Mouse (Mus musculus) limb, embryonic 12.5 days (tissue): ENCODE measurements around the gene Gm3173. TPM values are rescaled to one million over a fixed set of nuclear protein-coding genes. Genes with fewer than 3 reads are reported as not detected.
"Not testable (repeated sequence)": the region's sequence is repeated elsewhere in the genome, so short reads cannot be mapped to it uniquely, and the experiment has no call there.

Experiments
- ATAC-seq: fragments of 200-750 bp; cut with Nextera tagmentation; 2 replicates; pipeline ENCODE4 v1.8.0; 2017; ENCODE audit warnings: low read depth, moderate TSS enrichment; ENCODE audit not compliant: insufficient number of reproducible peaks, insufficient read depth, low FRiP score, low TSS enrichment
- H3K27ac ChIP-seq: fragments of 300-500 bp; sonication (generic); 2 replicates; pipeline ENCODE4 v1.5.1; 2016; ENCODE audit warnings: mild to moderate bottlenecking, moderate library complexity
- H3K27me3 ChIP-seq: fragments of 300-500 bp; sonication (generic); 2 replicates; pipeline ENCODE4 v1.6.1; 2016; ENCODE audit warnings: mild to moderate bottlenecking, moderate library complexity
- H3K36me3 ChIP-seq: fragments of 300-500 bp; sonication (generic); 2 replicates; pipeline ENCODE4 v1.6.1; 2016; ENCODE audit warnings: mild to moderate bottlenecking, moderate library complexity
- H3K4me1 ChIP-seq: fragments of 300-500 bp; sonication (generic); replicated peaks from 2 replicates; pipeline ENCODE4 v1.6.1; 2016
- H3K4me2 ChIP-seq: fragments of 300-500 bp; sonication (generic); 2 replicates; pipeline ENCODE4 v1.6.1; 2016; ENCODE audit warnings: mild to moderate bottlenecking, moderate library complexity
- H3K4me3 ChIP-seq: fragments of 300-500 bp; sonication (generic); replicated peaks from 2 replicates; pipeline ENCODE4 v1.5.1; 2016; ENCODE audit warnings: mild to moderate bottlenecking
- H3K9ac ChIP-seq: fragments of 300-500 bp; sonication (generic); replicated peaks from 2 replicates; pipeline ENCODE4 v1.6.1; 2016; ENCODE audit warnings: mild to moderate bottlenecking, moderate library complexity
- H3K9me3 ChIP-seq: fragments of 300-500 bp; sonication (generic); 2 replicates; pipeline ENCODE4 v1.6.1; 2016; ENCODE audit warnings: mild to moderate bottlenecking, moderate library complexity
- WGBS: fragments of 180-500 bp; shearing (Covaris S2); methylation state at CpG from one replicate; pipeline ENCODE4 v1.1.7; 2016; 5-methylcytosine and 5-hydroxymethylcytosine counted together
- polyA plus RNA-seq: library from polyadenylated mRNA; unstranded; fragments of >200 nt; fragmentation: Nextera tagmentation; extraction: Ambion mirVana; gene quantifications from 2 replicates; pipeline ENCODE4 v1.2.1, GENCODE M21; 2016

Gm3173 gene
- polyA plus RNA-seq, 1 experiment from 2014 or later, result not detected

GRCm38 (mm10) chr14:4499425-4499824 is 68.6 kb downstream of the Gm3173 start:
- H3K9ac ChIP-seq, ATAC-seq, H3K4me1 ChIP-seq, H3K27me3 ChIP-seq, H3K36me3 ChIP-seq, H3K9me3 ChIP-seq, H3K27ac ChIP-seq: not testable (repeated sequence)
- WGBS, result under 1% methylated on average over 16 of the region's 25 CpGs
- Histone ChIP-seq H3K4me3 (peak overlapping the region; percentile 32), H3K4me2 (peak overlapping the region; percentile 51)

DNA sequence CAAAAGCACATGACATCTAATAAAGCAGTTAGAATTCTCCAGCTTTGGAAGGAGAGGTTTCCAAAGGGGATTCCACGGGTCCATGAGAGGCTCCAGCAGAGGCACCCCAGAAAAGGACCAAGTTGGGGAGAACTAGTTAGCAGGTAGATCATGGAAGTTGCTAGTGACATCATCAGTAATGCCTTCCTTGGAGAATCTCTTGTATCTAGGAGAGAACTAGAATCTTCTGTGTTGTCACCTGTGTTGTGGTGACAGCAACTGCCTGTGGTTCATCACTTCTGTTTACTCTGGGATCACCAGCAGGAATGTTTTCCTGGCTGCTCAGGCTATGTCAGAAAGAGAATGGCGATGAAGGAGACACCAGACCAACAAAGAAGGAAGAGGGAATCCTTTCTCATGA is 124.3 kb downstream of the Gm3173 start, which contains the start of gene Gm3047:
Gene Gm3047, plus strand, starts transcription at position 301 of the 400 bp plus-strand sequence.
- not testable (repeated sequence) for H3K36me3 ChIP-seq, H3K4me1 ChIP-seq, H3K4me2 ChIP-seq, H3K27ac ChIP-seq, H3K4me3 ChIP-seq, H3K27me3 ChIP-seq, H3K9me3 ChIP-seq, ATAC-seq, H3K9ac ChIP-seq
- WGBS, result no CpG with 5 or more reads among the region's 2 CpGs

Other genes starting within 250 kb of the Gm3173 start
- 0.31 and 0.50 TPM in 2 replicates for gene Gm2974, start 248.4 kb upstream of the Gm3173 start, polyA plus RNA-seq
- gene Gm3138, start 181.4 kb upstream of the Gm3173 start, polyA plus RNA-seq, result not detected in 2 replicates
- gene Gm3149, start 113.7 kb upstream of the Gm3173 start, polyA plus RNA-seq, result not detected in 2 replicates
- gene 2610042L04Rik, start 96.2 kb upstream of the Gm3173 start, polyA plus RNA-seq, result 0.24 and 0.43 TPM in 2 replicates
- gene Gm3159, start 33.5 kb upstream of the Gm3173 start, polyA plus RNA-seq, result not detected in 2 replicates
- gene Gm3164, start 15.5 kb upstream of the Gm3173 start, polyA plus RNA-seq, result 0.52 TPM in 1 of 2 replicates, not detected in the other
- gene Gm3182, start 50.8 kb downstream of the Gm3173 start, polyA plus RNA-seq, result not detected in 2 replicates
- gene Gm3047, start 124.4 kb downstream of the Gm3173 start, polyA plus RNA-seq, result not detected in 2 replicates
- gene Gm8159, start 201.4 kb downstream of the Gm3173 start, polyA plus RNA-seq, result not detected in 2 replicates
- not detected in 2 replicates for gene Gm3239, start 233.2 kb downstream of the Gm3173 start, polyA plus RNA-seq